Mouse (Mus musculus) spleen, postnatal 10 days (tissue): ENCODE measurements around the gene Dkkl1.
"Not testable (repeated sequence)": the region's sequence is repeated elsewhere in the genome, so short reads cannot be mapped to it uniquely, and the experiment has no call there.

Experiments used
- DNase-seq, 2 experiments: peaks; one replicate each; pipeline ENCODE4 v3.0.0; 2021 to 2022; ENCODE audit warnings: low spot score in 2 of 2

The Dkkl1 gene

GRCm38 (mm10) chr7:45193406-45193805 lies 18.5 kb downstream of the Dkkl1 start:
- DNase-seq = no peak

DNA sequence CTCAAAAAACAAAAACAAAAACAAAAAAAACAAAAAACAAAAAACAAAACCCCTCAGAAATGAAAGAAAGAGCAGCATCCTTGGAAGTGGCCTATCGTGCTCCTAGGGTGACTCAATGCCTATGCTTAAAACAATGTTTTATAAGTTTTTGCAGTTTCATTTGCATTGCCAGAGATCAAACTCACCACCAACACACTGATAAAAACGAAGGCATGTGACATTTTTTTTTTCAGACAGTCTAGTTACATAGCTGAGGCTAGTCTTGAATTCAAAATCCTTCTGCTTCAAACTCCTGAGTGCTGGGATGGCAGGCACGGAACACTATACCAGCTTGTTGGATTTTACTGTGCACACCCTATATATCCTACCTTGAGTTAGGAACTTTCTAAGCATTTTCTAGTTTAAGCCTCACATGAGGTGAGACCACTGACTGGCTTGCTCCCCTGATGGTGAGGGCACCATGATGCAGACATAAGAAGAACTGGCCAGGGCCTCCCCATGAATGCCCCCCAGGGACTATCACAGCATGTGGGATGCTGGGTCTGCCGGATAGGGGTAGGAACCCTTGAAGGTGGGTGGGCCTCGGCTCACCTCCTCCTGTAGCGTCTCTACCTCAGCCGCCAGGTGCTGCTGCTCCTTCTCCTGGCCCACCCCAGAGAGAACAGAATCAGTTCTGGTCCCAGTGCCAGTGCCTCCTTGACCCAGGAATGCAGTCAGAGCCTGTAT lies 19.2 kb downstream of the Dkkl1 start:
- DNase-seq = no peak

- no peak for DNase-seq
Observed at GRCm38 (mm10) chr7:45191803-45192363, 20.1 kb downstream of the Dkkl1 start.

DNA sequence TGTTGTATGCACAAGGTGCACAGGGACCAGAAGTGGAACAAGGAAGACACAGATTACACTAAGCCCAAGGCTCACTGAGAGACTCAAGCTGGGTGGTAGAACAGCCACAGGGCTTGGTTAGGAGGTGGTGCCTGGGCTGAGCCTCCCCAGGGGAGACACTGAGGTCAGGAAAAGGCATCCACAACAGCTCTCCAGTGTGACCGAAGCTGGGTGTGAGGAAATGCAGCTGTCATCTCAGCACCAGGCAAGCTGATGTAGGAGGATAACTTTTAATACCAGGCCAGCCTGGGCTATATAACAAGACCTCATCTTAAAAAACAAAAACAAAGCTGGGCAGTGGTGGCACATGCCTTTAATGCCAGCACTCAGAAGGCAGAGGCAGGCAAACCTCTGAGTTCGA lies 20.8 kb downstream of the Dkkl1 start:
- no peak for DNase-seq

DNA sequence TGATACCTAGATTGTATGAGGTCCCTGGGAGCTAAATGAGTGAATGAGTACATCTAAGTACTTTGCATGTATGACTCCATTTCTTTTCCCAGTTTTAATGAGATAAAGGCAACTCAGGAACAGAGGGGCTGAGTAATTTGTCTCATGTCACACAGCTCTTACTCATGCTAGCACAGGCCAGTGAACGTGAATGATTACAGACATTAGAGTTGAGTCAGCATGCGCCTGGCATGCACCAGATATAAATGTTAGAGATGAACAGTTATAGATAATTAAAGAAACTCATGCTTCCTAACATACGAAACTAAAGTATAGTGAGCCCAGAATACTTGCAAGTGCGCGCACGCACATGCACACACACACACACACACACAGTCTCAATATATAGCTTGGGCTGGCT lies 21.8 kb downstream of the Dkkl1 start:
- no peak for DNase-seq

DNA sequence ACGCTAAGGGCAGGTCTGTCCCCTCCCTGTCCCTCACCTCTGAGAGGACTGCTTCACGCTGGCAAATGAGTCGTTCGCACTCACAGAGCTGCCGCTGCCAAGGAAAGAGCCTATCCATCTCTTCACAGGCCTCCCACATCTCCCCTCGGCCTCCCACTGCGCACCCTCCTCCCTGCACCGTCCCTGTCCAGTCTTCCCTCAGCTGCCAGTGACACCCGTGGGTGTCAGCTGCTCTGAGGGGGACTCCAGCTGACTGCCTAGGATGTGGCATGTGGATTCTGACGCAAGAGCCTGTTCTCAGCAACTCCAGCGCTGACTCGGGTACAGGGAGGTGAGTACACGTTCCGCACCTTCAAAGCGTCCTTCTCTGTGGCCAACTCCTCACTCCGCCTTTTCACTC lies 22.3 kb downstream of the Dkkl1 start:
- no peak for DNase-seq

GRCm38 (mm10) chr7:45185921-45186320 lies 26.0 kb downstream of the Dkkl1 start:
- no peak for DNase-seq

DNA sequence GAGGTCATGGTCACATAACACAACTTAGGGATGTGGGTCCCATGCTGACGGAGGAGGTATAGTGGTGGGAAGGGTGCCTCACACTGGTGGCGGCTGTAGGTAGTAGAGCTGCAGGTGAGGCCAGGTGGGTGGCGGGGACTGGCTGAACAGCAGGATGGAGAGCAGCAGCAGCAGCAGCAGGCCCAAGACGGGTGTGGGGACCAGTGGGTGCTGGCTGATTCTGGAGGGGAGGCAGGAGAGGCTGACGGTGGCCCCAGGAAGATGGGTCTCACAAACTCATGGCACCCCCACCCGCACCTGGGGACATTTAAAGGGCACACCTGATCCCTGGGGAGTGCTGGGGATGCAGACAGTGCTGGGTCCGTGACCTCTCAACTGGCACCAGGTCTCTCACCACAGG lies 28.3 kb downstream of the Dkkl1 start:
- no peak for DNase-seq

GRCm38 (mm10) chr7:45182606-45183005 lies 29.3 kb downstream of the Dkkl1 start:
- DNase-seq = no peak

- DNase-seq = peak; percentile 65 to 90
Observed at GRCm38 (mm10) chr7:45182199-45182601, 29.7 kb downstream of the Dkkl1 start.

DNA sequence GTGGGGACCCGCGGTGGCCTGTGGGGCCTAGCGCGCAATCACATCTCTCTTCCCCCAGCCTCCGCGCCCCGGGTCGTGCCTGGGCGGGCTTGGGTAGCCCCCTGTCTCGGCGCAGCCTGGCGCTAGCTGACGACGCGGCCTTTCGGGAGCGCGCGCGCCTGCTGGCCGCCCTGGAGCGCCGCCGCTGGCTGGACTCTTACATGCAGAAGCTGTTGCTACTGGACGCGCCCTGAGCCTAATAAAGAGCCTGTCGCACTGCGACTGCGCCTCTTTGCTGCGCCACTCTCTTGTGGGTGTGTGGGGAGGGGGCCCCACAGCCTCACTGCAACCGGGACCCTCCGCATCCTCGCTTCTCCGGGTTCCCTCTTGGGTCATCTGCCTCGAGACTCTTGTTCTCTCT lies 30.4 kb downstream of the Dkkl1 start:
- peak in 1 of 2 experiments; percentile 54 for DNase-seq

GRCm38 (mm10) chr7:45180896-45181477 lies 31.0 kb downstream of the Dkkl1 start, which contains the start of gene Pth2:
Gene Pth2 (plus strand): TSS chr7:45180995.
- DNase-seq = no peak

DNA sequence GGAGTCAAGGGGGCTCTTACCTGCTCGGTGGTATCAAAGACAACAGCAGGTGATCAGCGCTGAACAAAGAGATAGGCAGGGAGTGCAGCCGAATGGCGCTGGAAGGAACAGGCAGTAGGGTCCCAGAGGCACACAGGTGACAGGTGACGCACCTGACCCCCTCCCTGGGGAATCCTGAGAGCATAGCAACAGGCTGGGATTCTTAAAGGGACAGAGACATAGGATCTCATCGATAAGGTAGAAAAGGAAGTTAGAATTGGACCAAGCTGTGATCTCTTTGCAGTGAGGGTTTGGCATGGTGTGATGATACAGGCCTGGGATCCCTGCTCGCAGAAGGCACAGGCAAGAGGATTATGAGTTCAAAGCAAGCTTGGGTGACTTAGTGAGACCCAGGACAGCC lies 32.5 kb downstream of the Dkkl1 start, which contains the start of gene Gfy:
Gfy (minus strand) TSS at position 101 of the 400 bp plus-strand sequence.
- no peak for DNase-seq

- peak in 1 of 2 experiments; percentile 48 for DNase-seq
Observed at GRCm38 (mm10) chr7:45178550-45178949, 33.4 kb downstream of the Dkkl1 start.

GRCm38 (mm10) chr7:45176356-45176755 lies 35.6 kb downstream of the Dkkl1 start:
- no peak for DNase-seq

GRCm38 (mm10) chr7:45175929-45176328 lies 36.0 kb downstream of the Dkkl1 start:
- DNase-seq = no peak

DNA sequence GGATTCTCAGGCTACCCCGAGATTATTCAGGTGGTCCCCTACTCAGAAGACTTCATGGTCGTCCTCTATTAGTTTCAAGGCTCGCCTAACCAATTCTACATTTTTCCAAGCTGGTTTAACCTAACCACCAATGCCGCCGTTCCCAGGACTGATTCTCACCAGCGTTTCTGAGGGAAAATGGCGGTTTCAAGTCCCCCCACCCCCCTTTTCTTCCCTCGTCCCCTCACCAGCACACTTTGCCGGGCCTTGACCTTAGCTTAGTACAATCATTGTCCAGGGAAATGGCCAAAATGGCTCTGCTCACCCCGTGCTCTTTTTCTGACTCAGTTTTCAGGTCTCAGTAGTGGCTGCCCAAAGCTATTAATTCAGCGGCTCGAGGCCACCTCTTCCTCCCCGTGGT lies 36.5 kb downstream of the Dkkl1 start:
- no peak for DNase-seq

GRCm38 (mm10) chr7:45174567-45175280 lies 37.2 kb downstream of the Dkkl1 start:
- DNase-seq = no peak

DNA sequence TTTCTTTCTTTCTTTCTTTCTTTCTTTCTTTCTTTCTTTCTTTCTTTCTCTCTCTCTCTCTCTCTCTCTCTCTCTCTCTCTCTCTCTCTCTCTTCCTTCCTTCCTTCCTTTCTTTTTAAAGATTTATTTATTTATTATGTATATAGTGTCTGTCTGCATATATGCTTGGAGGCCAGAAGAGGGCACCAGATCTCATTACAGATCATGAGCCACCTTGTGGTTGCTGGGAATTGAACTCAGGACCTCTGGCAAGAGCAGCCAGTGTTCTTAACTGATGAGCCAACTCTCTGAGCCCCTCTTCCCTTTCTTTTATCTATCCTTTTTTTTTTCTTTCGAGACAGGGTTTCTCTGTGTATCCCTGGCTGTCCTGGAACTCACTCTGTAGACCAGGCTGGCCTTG lies 38.2 kb downstream of the Dkkl1 start:
- DNase-seq = not testable (repeated sequence)

DNA sequence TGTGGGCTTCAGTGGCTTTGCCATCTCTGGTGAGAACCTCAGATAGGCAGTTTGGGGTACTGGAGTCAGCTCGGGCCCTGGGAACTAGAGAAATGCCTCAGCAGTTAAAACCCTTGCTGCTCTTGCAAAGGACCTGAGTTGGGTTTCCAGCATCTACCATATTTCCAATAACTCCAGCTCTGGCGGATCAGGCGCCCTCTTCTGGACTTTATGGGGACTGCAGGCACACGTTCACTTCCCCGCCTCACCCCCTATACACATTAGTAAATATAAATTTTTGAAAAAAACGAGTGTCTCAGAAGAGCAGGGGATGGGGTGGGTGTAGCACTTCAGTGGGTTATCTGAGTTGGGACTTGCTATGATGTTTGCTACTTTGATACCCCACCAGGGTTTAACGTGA lies 39.0 kb downstream of the Dkkl1 start:
- peak; percentile 43 to 72 for DNase-seq

- no peak for DNase-seq
Observed at GRCm38 (mm10) chr7:45169495-45169894, 42.5 kb downstream of the Dkkl1 start.

GRCm38 (mm10) chr7:45168656-45169055 lies 43.3 kb downstream of the Dkkl1 start:
- DNase-seq = no peak
